In the genomic region with DNA sequence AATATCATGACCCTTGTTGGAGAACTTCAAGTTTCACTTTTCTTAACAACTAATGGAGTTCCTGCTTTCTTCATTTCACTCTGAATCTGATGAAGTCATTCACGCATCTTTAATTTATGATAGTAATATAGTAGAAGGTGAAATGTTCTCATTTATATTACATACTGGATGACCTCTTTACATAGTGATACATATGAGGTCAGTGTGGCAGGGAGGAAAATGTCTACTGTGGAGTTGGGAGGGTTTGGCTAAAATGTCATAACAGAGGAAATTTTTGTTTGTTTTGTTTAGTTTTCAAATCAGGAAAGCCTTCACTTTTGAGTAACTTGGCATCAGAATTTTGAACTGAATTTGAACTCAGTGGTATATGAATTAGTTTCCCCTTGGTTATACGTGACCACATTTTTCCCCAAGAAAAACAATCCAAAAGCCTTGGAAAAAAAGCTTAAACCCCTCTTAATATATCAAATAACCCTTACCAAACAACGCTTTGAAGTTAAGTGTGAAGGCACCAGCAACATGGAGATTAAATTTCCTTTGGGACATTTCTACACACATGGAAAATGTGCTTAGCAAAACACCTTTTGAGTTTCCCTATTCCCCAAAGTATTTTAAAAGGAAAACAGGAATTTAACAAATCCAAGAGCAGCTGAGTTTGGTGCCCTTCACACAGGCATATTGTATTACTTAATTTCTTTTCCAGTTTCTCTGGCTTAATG, we compare ENCODE assay signal across 26 mouse cellular contexts.
DNase-seq lines count a peak whose midpoint lies in the region; ATAC-seq lines count a peak whose summit lies in the region.
"Had no signal": no experiment of that assay in that cellular context is flagged by ENCODE, and none has a peak within 500 bp of the region (broad histone marks: within the 10 kb centered on the region; RNA-seq: fewer than 3 reads in every experiment).

No protein-coding gene starts in this region.

- no peaks in the 10 kb centered on the region for H3K9me3 ChIP-seq in embryonic facial prominence, embryonic 14.5 days (ENCODE audit: control insufficient read depth, low read length)
- H3K9me3 ChIP-seq in limb, embryonic 12.5 days, result no peaks in the 10 kb centered on the region
- H3K9me3 ChIP-seq in limb, embryonic 15.5 days, result no peaks in the 10 kb centered on the region
- H3K9me3 ChIP-seq: embryonic facial prominence, embryonic 12.5 days; forebrain, embryonic 12.5 days; forebrain, embryonic 15.5 days; G1E; hindbrain, embryonic 12.5 days; hindbrain, embryonic 15.5 days had no signal

- WGBS in embryonic facial prominence, embryonic 14.5 days, result 39% methylated on average over 3 of the region's 3 CpGs
- WGBS in limb, embryonic 12.5 days, result 51% methylated on average over 3 of the region's 3 CpGs
- WGBS in limb, embryonic 15.5 days, result 34% methylated on average over 3 of the region's 3 CpGs

- H3K27ac ChIP-seq in embryonic facial prominence, embryonic 14.5 days (replicated peaks; ENCODE audit: low read depth, low read length), result no peak overlapping the region
- no peak overlapping the region for H3K27ac ChIP-seq in limb, embryonic 12.5 days
- no peak overlapping the region for H3K27ac ChIP-seq in limb, embryonic 15.5 days
- H3K27ac ChIP-seq: embryonic facial prominence, embryonic 12.5 days; forebrain, embryonic 12.5 days; forebrain, embryonic 15.5 days; hindbrain, embryonic 12.5 days; hindbrain, embryonic 15.5 days had no signal

- H3K9ac ChIP-seq in embryonic facial prominence, embryonic 14.5 days (ENCODE audit: low read depth, low read length), result no peak overlapping the region
- no peak overlapping the region for H3K9ac ChIP-seq in limb, embryonic 12.5 days (replicated peaks)
- H3K9ac ChIP-seq in limb, embryonic 15.5 days, result no peak overlapping the region
- H3K9ac ChIP-seq: embryonic facial prominence, embryonic 12.5 days; forebrain, embryonic 12.5 days; forebrain, embryonic 15.5 days; hindbrain, embryonic 12.5 days; hindbrain, embryonic 15.5 days had no signal

- H3K27me3 ChIP-seq in embryonic facial prominence, embryonic 14.5 days (replicated peaks; ENCODE audit: control insufficient read depth, insufficient read depth, low read length), result no peaks in the 10 kb centered on the region
- H3K27me3 ChIP-seq in limb, embryonic 12.5 days, result no peaks in the 10 kb centered on the region
- no peaks in the 10 kb centered on the region for H3K27me3 ChIP-seq in limb, embryonic 15.5 days
- H3K27me3 ChIP-seq: CH12.LX; embryonic facial prominence, embryonic 12.5 days; forebrain, embryonic 12.5 days; forebrain, embryonic 15.5 days; hindbrain, embryonic 12.5 days; hindbrain, embryonic 15.5 days; Patski had no signal

- peak; percentile 18 for DNase-seq in embryo, embryonic 11 days
- no peak for DNase-seq in embryo, embryonic 10 days (ENCODE audit: low spot score)
- DNase-seq in embryonic facial prominence, embryonic 14.5 days (ENCODE audit: low spot score), result peak; percentile 66
- no peak for DNase-seq in kidney, postnatal 36 days
- no peak for DNase-seq in adrenal gland, postnatal 10 days
- DNase-seq: adrenal gland, postnatal 14 days; B cell, adult 2 months; cerebellum, adult 11 months; cerebellum, adult 2 months; cerebellum, adult 9-11 months; cerebellum, postnatal 25 days; gastrocnemius, postnatal 10 days; gastrocnemius, postnatal 36 days; heart, adult 11 months had no signal

- H3K36me3 ChIP-seq in embryonic facial prominence, embryonic 14.5 days (ENCODE audit: control insufficient read depth, insufficient read depth, low read length), result no peaks in the 10 kb centered on the region
- no peaks in the 10 kb centered on the region for H3K36me3 ChIP-seq in limb, embryonic 12.5 days
- no peaks in the 10 kb centered on the region for H3K36me3 ChIP-seq in limb, embryonic 15.5 days
- H3K36me3 ChIP-seq: embryonic facial prominence, embryonic 12.5 days; forebrain, embryonic 12.5 days; forebrain, embryonic 15.5 days; G1E; hindbrain, embryonic 12.5 days; hindbrain, embryonic 15.5 days had no signal

- no peak overlapping the region for H3K4me2 ChIP-seq in embryonic facial prominence, embryonic 14.5 days (ENCODE audit: low read depth, low read length)
- H3K4me2 ChIP-seq in limb, embryonic 12.5 days, result no peak overlapping the region
- H3K4me2 ChIP-seq in limb, embryonic 15.5 days, result no peak overlapping the region
- H3K4me2 ChIP-seq: embryonic facial prominence, embryonic 12.5 days; forebrain, embryonic 12.5 days; forebrain, embryonic 15.5 days; heart, embryonic 11.5 days; hindbrain, embryonic 12.5 days; hindbrain, embryonic 15.5 days had no signal

- ATAC-seq in embryonic facial prominence, embryonic 14.5 days (ENCODE audit: low read depth), result no peak
- ATAC-seq in limb, embryonic 12.5 days (ENCODE audit: insufficient number of reproducible peaks, insufficient read depth, low FRiP score, low TSS enrichment, low read depth), result peak; percentile 75; the same call in 1 of the 2 replicates
- peak; percentile 58; the same call in 1 of the 2 replicates for ATAC-seq in limb, embryonic 15.5 days (ENCODE audit: insufficient number of reproducible peaks, low FRiP score, low TSS enrichment, low read depth)
- ATAC-seq: forebrain, embryonic 15.5 days; Patski had no signal

- H3K4me1 ChIP-seq in embryonic facial prominence, embryonic 14.5 days (ENCODE audit: control insufficient read depth, insufficient read depth, low read length), result no peaks in the 10 kb centered on the region
- peaks cover 8% of the 10 kb centered on the region; the same call in 1 of the 2 replicates for H3K4me1 ChIP-seq in limb, embryonic 12.5 days (replicated peaks)
- H3K4me1 ChIP-seq in limb, embryonic 15.5 days, result no peaks in the 10 kb centered on the region
- H3K4me1 ChIP-seq: embryonic facial prominence, embryonic 12.5 days; forebrain, embryonic 12.5 days; forebrain, embryonic 15.5 days; hindbrain, embryonic 12.5 days; hindbrain, embryonic 15.5 days had no signal

- no peak overlapping the region for H3K4me3 ChIP-seq in embryonic facial prominence, embryonic 14.5 days (ENCODE audit: low read depth, low read length)
- H3K4me3 ChIP-seq in limb, embryonic 12.5 days (replicated peaks), result no peak overlapping the region
- no peak overlapping the region for H3K4me3 ChIP-seq in limb, embryonic 15.5 days
- H3K4me3 ChIP-seq: embryonic facial prominence, embryonic 12.5 days; erythroblast, embryonic 14.5 days; forebrain, embryonic 12.5 days; forebrain, embryonic 15.5 days; hindbrain, embryonic 12.5 days; hindbrain, embryonic 15.5 days had no signal

Comparison
In these comparisons a context has a peak if more than half of its experiments do, and no peak if none do; other contexts are left out.
1. DNase-seq: peak in embryo, embryonic 11 days (single experiment) and embryonic facial prominence, embryonic 14.5 days (single experiment); none in embryo, embryonic 10 days (single experiment), kidney, postnatal 36 days (0 of 2) and adrenal gland, postnatal 10 days (single experiment).